Mouse (Mus musculus): Measurements from ENCODE around the gene Nupr1.

DNA sequence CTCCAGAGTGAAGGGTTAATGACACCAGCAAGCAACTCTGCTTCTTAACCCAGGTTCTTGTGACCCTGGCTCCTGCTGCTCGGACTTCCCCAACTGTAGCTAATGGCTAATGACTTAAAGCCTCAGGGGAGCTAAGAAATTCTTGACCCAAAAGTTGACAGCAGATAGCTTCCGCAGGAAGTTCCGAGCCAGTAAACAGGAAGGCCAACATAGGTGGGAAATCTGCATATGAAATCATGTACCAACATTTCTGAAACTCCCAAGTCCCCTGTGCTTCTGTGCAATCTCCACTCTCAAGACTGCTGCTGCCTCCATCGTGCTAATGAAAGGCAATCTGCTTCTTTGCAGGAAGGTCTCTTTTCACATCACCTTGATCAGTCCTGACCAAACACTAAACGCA lies 15.0 kb upstream of the Nupr1 start:
- no peak for TF ChIP-seq CTCF (conservative IDR thresholded peaks at IDR 0.05; ENCODE audit: insufficient read depth, insufficient read length, low read depth, low read length)
- TF ChIP-seq POLR2A (IDR thresholded peaks at IDR 0.05; ENCODE audit: low read depth, low read length), result no peak

Data from kidney, adult 2 months (tissue).